9 mouse cellular contexts compared by ENCODE assay signal in genomic region chr7:66903014-66903413, GRCm38 (mm10).
DNase-seq lines count a peak whose midpoint lies in the region; ATAC-seq lines count a peak whose summit lies in the region.
"Had no signal": no experiment of that assay in that cellular context is flagged by ENCODE, and none has a peak within 500 bp of the region (broad histone marks: within the 10 kb centered on the region; RNA-seq: fewer than 3 reads in every experiment).

No protein-coding gene starts in this region.

- H3K4me1 ChIP-seq in kidney, embryonic 14.5 days (ENCODE audit: control insufficient read depth, insufficient read depth, low read length), result no peaks in the 10 kb centered on the region
- no peaks in the 10 kb centered on the region for H3K4me1 ChIP-seq in midbrain, embryonic 14.5 days (ENCODE audit: control insufficient read depth, insufficient read depth, low read length)
- H3K4me1 ChIP-seq: embryonic facial prominence, embryonic 12.5 days had no signal

- no peak overlapping the region for H3K9ac ChIP-seq in kidney, embryonic 14.5 days (ENCODE audit: low read depth, low read length)
- H3K9ac ChIP-seq in midbrain, embryonic 14.5 days (replicated peaks; ENCODE audit: low read length), result no peak overlapping the region
- H3K9ac ChIP-seq: embryonic facial prominence, embryonic 12.5 days had no signal

- H3K9me3 ChIP-seq in kidney, embryonic 14.5 days (ENCODE audit: control insufficient read depth, low read length), result no peaks in the 10 kb centered on the region
- H3K9me3 ChIP-seq in midbrain, embryonic 14.5 days (ENCODE audit: control insufficient read depth, low read length), result no peaks in the 10 kb centered on the region
- H3K9me3 ChIP-seq: embryonic facial prominence, embryonic 12.5 days had no signal

- peak; percentile 11 for DNase-seq in kidney, adult 18-20 months
- DNase-seq in right cerebral cortex, postnatal 14 days, result peak; percentile 17
- no peak for DNase-seq in right cerebral cortex, postnatal 4 days
- peak; percentile 75 for DNase-seq in gastrocnemius, postnatal 14 days
- no peak for DNase-seq in spleen, postnatal 36 days (ENCODE audit: low spot score in 2 of 2)
- DNase-seq in midbrain, embryonic 14.5 days, result no peak
- DNase-seq: thymus, postnatal 36 days had no signal

- no peak for ATAC-seq in kidney, embryonic 14.5 days (ENCODE audit: low FRiP score, low TSS enrichment)
- no peak for ATAC-seq in midbrain, embryonic 14.5 days (ENCODE audit: low FRiP score, low TSS enrichment)

- no peaks in the 10 kb centered on the region for H3K27me3 ChIP-seq in kidney, embryonic 14.5 days (ENCODE audit: control insufficient read depth, insufficient read depth, low read length)
- H3K27me3 ChIP-seq in midbrain, embryonic 14.5 days (ENCODE audit: control insufficient read depth, insufficient read depth, low read length), result no peaks in the 10 kb centered on the region
- H3K27me3 ChIP-seq: embryonic facial prominence, embryonic 12.5 days had no signal

- no peak overlapping the region for H3K27ac ChIP-seq in kidney, embryonic 14.5 days (ENCODE audit: low read depth, low read length)
- H3K27ac ChIP-seq in midbrain, embryonic 14.5 days (replicated peaks; ENCODE audit: low read depth, low read length), result no peak overlapping the region
- H3K27ac ChIP-seq: embryonic facial prominence, embryonic 12.5 days had no signal

- intact Hi-C loops in gastrocnemius, postnatal 14 days (cut with DNase I; ENCODE audit: low total_unique reads), result no loop called here

- no peak overlapping the region for H3K4me3 ChIP-seq in kidney, embryonic 14.5 days (ENCODE audit: low read length)
- no peak overlapping the region for H3K4me3 ChIP-seq in midbrain, embryonic 14.5 days (replicated peaks; ENCODE audit: low read depth, low read length)
- H3K4me3 ChIP-seq: embryonic facial prominence, embryonic 12.5 days had no signal

- no peak overlapping the region for H3K4me2 ChIP-seq in kidney, embryonic 14.5 days (replicated peaks; ENCODE audit: low read depth, low read length)
- no peak overlapping the region for H3K4me2 ChIP-seq in midbrain, embryonic 14.5 days (ENCODE audit: low read length)
- H3K4me2 ChIP-seq: embryonic facial prominence, embryonic 12.5 days had no signal

- H3K36me3 ChIP-seq in kidney, embryonic 14.5 days (ENCODE audit: control insufficient read depth, insufficient read depth, low read length), result no peaks in the 10 kb centered on the region
- no peaks in the 10 kb centered on the region for H3K36me3 ChIP-seq in midbrain, embryonic 14.5 days (ENCODE audit: control insufficient read depth, insufficient read depth, low read length)
- H3K36me3 ChIP-seq: embryonic facial prominence, embryonic 12.5 days had no signal

- WGBS in kidney, embryonic 14.5 days, result 83% methylated on average over 5 of the region's 5 CpGs
- WGBS in midbrain, embryonic 14.5 days, result 71% methylated on average over 5 of the region's 5 CpGs

Comparison
In these comparisons a context has a peak if more than half of its experiments do, and no peak if none do; other contexts are left out.
1. DNase-seq: peak in kidney, adult 18-20 months (single experiment), right cerebral cortex, postnatal 14 days (single experiment) and gastrocnemius, postnatal 14 days (single experiment); none in right cerebral cortex, postnatal 4 days (single experiment), spleen, postnatal 36 days (0 of 2) and midbrain, embryonic 14.5 days (single experiment).